Comparison of ENCODE assay signal across 16 mouse cellular contexts in genomic region chr8:122968145-122968544, GRCm38 (mm10).
"Had no signal": no experiment of that assay in that cellular context is flagged by ENCODE, and none has a peak within 500 bp of the region (broad histone marks: within the 10 kb centered on the region; RNA-seq: fewer than 3 reads in every experiment).

No protein-coding gene starts in this region.

- H3K9me3 ChIP-seq: kidney, embryonic 15.5 days; liver, embryonic 13.5 days; midbrain, embryonic 12.5 days; midbrain, embryonic 15.5 days; neural tube, embryonic 12.5 days; neural tube, embryonic 15.5 days had no signal

- H3K4me3 ChIP-seq: kidney, embryonic 15.5 days; left cerebral cortex, adult 2 months; liver, embryonic 13.5 days; midbrain, embryonic 12.5 days; midbrain, embryonic 15.5 days; neural tube, embryonic 12.5 days; neural tube, embryonic 15.5 days had no signal

- H3K4me1 ChIP-seq: midbrain, embryonic 12.5 days; midbrain, embryonic 15.5 days; neural tube, embryonic 12.5 days had no signal

- H3K36me3 ChIP-seq: midbrain, embryonic 15.5 days; neural tube, embryonic 15.5 days had no signal

- H3K4me2 ChIP-seq: kidney, embryonic 15.5 days; liver, embryonic 13.5 days; midbrain, embryonic 12.5 days; midbrain, embryonic 15.5 days; neural tube, embryonic 12.5 days; neural tube, embryonic 15.5 days had no signal

- H3K9ac ChIP-seq: kidney, embryonic 15.5 days; liver, embryonic 13.5 days; midbrain, embryonic 12.5 days; midbrain, embryonic 15.5 days; neural tube, embryonic 12.5 days; neural tube, embryonic 15.5 days had no signal

- H3K27me3 ChIP-seq: kidney, embryonic 15.5 days; liver, embryonic 13.5 days; midbrain, embryonic 12.5 days; midbrain, embryonic 15.5 days; neural tube, embryonic 12.5 days; neural tube, embryonic 15.5 days had no signal

- H3K27ac ChIP-seq: kidney, embryonic 15.5 days; left cerebral cortex, adult 2 months; liver, embryonic 13.5 days; macrophage; midbrain, embryonic 12.5 days; midbrain, embryonic 15.5 days; neural tube, embryonic 12.5 days; neural tube, embryonic 15.5 days; stomach, postnatal 0 days had no signal

- DNase-seq: kidney, adult 8-10 months; kidney, postnatal 10 days; kidney, postnatal 36 days; liver, embryonic 13.5 days; lung, adult 2 months; retina, postnatal 1 day; thymus, adult 2 months; thymus, postnatal 25 days had no signal

- ATAC-seq: midbrain, embryonic 15.5 days had no signal
